Mouse (Mus musculus): ENCODE data around the gene Rrbp1. TPM values are rescaled to one million over a fixed set of nuclear protein-coding genes. Genes with fewer than 3 reads are reported as not detected.
A peak's percentile ranks its signal among the peaks of the same experiment; 100 is the strongest.

The Rrbp1 gene
- total RNA-seq, 2 experiments from 2014 or later: 82.5 to 83.9 TPM

- intact Hi-C loops (cut with DNase I): no loop called here
- no peak for DNase-seq
These were observed 85.2 kb downstream of the Rrbp1 start for GRCm38 (mm10) chr2:143925826-143926225.

GRCm38 (mm10) chr2:143924085-143924484 lies 87.0 kb downstream of the Rrbp1 start:
- no peak for DNase-seq
- intact Hi-C loops (cut with DNase I): no loop called here

GRCm38 (mm10) chr2:143918831-143919502 lies 92.1 kb downstream of the Rrbp1 start:
- intact Hi-C loops (cut with DNase I): no loop called here
- no peak for DNase-seq

GRCm38 (mm10) chr2:143917622-143918021 lies 93.4 kb downstream of the Rrbp1 start:
- no peak for DNase-seq
- intact Hi-C loops (cut with DNase I): no loop called here

GRCm38 (mm10) chr2:143916229-143916628 lies 94.8 kb downstream of the Rrbp1 start:
- intact Hi-C loops (cut with DNase I): no loop called here
- no peak for DNase-seq

GRCm38 (mm10) chr2:143915600-143916135 lies 95.4 kb downstream of the Rrbp1 start:
- DNase-seq: peak; percentile 64
- intact Hi-C loops (cut with DNase I): no loop called here

GRCm38 (mm10) chr2:143914760-143915599 lies 96.1 kb downstream of the Rrbp1 start, which contains the start of gene Dstn:
Gene Dstn, plus strand, starts transcription at chr2:143915320.
- peak; percentile 96 for DNase-seq
- intact Hi-C loops (cut with DNase I): no loop called here

GRCm38 (mm10) chr2:143914221-143914620 lies 96.8 kb downstream of the Rrbp1 start:
- intact Hi-C loops (cut with DNase I): no loop called here
- DNase-seq: no peak

- intact Hi-C loops (cut with DNase I): no loop called here
- DNase-seq: no peak
These were observed 98.9 kb downstream of the Rrbp1 start for GRCm38 (mm10) chr2:143912199-143912598.

- intact Hi-C loops (cut with DNase I): no loop called here
- no peak for DNase-seq
These were observed 101.8 kb downstream of the Rrbp1 start for GRCm38 (mm10) chr2:143909230-143909629.

- no peak for DNase-seq
- intact Hi-C loops (cut with DNase I): no loop called here
These were observed 106.2 kb downstream of the Rrbp1 start for GRCm38 (mm10) chr2:143904896-143905295.

- intact Hi-C loops (cut with DNase I): no loop called here
- DNase-seq: no peak
These were observed 107.6 kb downstream of the Rrbp1 start for GRCm38 (mm10) chr2:143903376-143904045.

- peak; percentile 38 for DNase-seq
- intact Hi-C loops (cut with DNase I): no loop called here
These were observed 110.2 kb downstream of the Rrbp1 start for GRCm38 (mm10) chr2:143900821-143901351.

- intact Hi-C loops (cut with DNase I): no loop called here
- no peak for DNase-seq
These were observed 111.4 kb downstream of the Rrbp1 start for GRCm38 (mm10) chr2:143899470-143900220.

Other genes with a start within 250 kb of the Rrbp1 start
- 1 to 10 TPM; 5.8 to 6.0 TPM for gene Bfsp1, start 148.1 kb downstream of the Rrbp1 start, total RNA-seq (2021)
- 100 to 1,000 TPM; 275 to 292 TPM for gene Dstn, start 95.9 kb downstream of the Rrbp1 start, total RNA-seq (2021)
- not detected for gene Banf2, start 21.8 kb upstream of the Rrbp1 start, total RNA-seq (2021)